Mouse (Mus musculus) skeletal muscle tissue, adult 2 months (tissue): ENCODE measurements around the gene Farsa.
"Not testable (repeated sequence)": the region's sequence is repeated elsewhere in the genome, so short reads cannot be mapped to it uniquely, and the experiment has no call there.

ENCODE experiments used
- DNase-seq: peaks from one replicate; pipeline ENCODE4 v3.0.0-alpha.2; 2012; ENCODE audit warnings: low read depth, low spot score

Gene Farsa

GRCm38 (mm10) chr8:84856864-84857441, at the start of gene Farsa:
Gene Farsa (plus strand): TSS chr8:84856989.
- peak; percentile 91 for DNase-seq

DNA sequence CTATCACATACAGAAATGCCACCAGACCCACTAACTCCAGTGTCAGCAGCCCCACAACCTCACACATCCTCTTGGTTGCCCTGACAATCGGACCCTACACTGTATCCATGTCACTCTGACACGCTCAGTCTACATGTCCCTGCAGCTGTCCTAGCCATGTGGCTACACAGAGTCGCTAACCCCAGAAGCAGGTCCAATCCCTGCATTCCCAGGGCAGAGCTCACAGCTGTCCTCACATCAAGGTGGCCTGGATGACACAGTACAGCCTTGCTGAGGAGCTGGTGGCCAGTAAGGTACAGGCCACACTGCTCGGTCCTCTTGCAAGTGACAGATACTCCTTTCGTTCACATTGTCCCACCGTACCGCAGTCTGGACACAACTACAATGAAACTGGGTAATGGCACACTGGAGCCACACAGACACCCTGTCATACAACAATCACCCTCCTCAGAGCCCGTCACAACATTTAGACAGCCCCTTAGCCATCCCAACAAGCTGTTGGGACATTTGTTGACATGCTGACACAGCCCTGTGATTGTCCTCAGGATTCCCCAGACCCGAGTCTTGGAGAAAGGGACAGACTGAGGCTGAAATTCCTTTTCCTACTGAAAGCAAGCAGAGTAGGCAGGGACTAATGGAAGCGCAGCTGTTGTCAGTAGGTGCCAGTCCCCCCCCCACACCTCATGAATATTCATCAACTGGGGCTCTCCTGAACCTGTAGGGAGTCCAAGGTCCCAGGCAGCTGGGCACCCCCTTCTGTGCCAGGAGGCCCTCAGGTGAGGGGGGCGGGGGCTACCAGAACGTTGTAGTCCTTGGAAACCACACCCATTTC, 47.5 kb upstream of the Farsa start:
- no peak for DNase-seq

GRCm38 (mm10) chr8:84809941-84810280, 46.9 kb upstream of the Farsa start:
- DNase-seq, result no peak

- peak; percentile 77 for DNase-seq
Observed at GRCm38 (mm10) chr8:84810896-84811295, 45.9 kb upstream of the Farsa start.

DNA sequence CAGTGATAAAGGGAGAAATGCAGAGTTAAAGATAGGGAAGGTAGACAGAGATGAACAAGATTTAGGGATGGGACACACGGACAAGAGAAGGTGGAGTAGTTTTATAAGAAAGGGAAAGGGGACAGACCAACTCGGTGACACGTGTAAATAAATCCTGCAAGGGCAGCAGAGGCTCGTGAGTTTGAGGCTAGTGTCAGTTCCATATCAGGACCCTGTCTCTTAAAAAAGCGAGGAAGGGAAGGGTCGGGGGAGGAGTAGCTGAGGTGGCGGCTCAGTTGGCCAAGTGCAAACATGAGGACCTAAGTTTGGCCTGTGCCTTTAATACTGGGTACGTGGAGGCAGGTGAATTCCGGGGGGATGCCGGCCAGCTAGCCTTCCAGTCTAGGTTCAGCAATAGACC, 45.5 kb upstream of the Farsa start:
- DNase-seq, result no peak

DNA sequence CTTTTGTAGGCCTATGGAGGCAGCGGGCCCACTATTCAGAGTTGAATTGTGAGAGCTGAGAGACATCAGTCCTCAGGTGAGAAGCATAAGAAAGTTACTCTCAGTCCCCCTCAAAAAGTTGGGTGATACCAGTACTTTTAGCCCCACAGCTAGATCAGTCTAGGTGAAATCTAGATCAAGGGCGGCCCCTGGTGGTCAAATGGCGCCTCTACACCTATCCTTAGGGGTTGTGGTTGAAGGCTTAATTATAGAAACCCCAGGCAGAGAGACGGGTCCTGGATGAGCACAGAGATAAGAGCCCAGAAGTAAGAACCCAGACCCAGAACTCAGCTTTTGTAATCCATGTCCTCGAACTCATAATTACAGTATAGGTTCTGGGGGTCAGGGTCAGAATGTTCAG, 43.7 kb upstream of the Farsa start:
- DNase-seq, result peak; percentile 74

DNA sequence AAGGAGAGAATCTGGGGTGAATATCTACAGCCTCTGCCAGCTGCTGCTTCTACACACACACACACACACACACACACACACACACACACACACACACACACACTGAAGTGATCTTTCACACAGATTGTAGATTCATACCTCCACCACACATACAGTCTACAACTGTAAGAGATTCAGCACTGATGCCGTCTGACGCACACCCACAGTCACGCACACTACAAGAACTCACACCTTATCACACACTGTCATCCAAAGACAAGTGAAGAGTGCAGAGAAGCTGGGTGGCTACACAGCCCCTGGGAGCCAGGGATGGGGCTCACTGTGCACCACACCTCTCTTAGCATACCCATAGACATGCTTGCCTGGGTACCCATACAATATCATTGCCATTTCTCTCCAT, 43.0 kb upstream of the Farsa start:
- DNase-seq, result no peak

- no peak for DNase-seq
Observed at GRCm38 (mm10) chr8:84814240-84814554, 42.6 kb upstream of the Farsa start.

- DNase-seq, result no peak
Observed at GRCm38 (mm10) chr8:84814555-84815441, 42.0 kb upstream of the Farsa start.

- DNase-seq, result peak; percentile 94
Observed at GRCm38 (mm10) chr8:84815547-84815946, 41.2 kb upstream of the Farsa start.

- no peak for DNase-seq
Observed at GRCm38 (mm10) chr8:84816117-84816516, 40.7 kb upstream of the Farsa start.

- no peak for DNase-seq
Observed at GRCm38 (mm10) chr8:84822723-84823122, 34.1 kb upstream of the Farsa start, which contains the start of gene Dand5. Gene Dand5 (minus strand): TSS chr8:84822823.

- no peak for DNase-seq
Observed at GRCm38 (mm10) chr8:84823653-84824052, 33.1 kb upstream of the Farsa start.

DNA sequence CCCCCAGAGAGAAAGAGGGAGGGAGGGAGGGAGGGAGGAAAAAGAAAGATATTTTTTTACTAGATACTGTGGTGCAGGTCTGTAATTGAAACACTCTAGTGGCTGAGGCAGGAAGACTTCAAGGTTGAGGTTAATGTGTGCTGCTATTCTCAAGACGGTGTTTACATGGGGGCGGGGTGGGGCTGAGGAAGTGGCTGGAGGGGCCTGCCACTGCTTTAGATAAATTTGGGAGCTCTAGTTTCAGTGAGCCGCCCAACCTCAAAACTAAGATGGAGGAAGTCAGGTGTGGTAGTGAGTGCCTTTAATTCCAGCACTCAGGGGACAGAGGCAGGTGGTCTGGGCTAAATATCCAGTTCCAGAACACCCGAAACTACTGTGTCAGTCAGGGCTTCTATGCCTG, 31.2 kb upstream of the Farsa start:
- DNase-seq, result no peak

DNA sequence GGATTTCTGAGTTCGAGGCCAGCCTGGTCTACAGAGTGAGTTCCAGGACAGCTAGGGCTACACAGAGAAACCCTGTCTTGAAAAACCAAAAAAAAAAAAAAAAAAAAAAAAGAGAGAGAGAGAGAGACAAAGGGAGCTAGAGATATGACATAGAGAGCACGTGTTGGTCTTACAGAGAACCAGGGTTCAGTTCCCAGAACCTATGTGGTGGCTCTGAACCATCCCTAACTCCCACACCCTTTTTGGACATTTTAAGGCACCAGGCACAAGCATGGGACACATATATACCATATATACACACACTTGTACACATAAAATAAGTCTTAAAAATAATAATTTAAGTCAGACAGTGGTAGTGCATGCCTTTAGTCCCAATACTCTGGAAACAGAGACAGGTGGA, 30.3 kb upstream of the Farsa start:
- not testable (repeated sequence) for DNase-seq

GRCm38 (mm10) chr8:84831490-84831889, 25.3 kb upstream of the Farsa start, which contains the start of gene Gadd45gip1:
Gene Gadd45gip1 (plus strand): TSS chr8:84831522.
- DNase-seq, result peak; percentile 77

- peak; percentile 62 for DNase-seq
Observed at GRCm38 (mm10) chr8:84832034-84832717, 24.6 kb upstream of the Farsa start.

GRCm38 (mm10) chr8:84832759-84833742, 23.7 kb upstream of the Farsa start:
- DNase-seq, result no peak

- no peak for DNase-seq
Observed at GRCm38 (mm10) chr8:84834002-84834865, 22.6 kb upstream of the Farsa start.
